Mouse (Mus musculus) embryonic fibroblast, embryonic 13.5 days (primary cell): ENCODE measurements around the gene Btnl9. TPM values are rescaled to one million over a fixed set of nuclear protein-coding genes. Genes with fewer than 3 reads are reported as not detected.
A peak's percentile ranks its signal among the peaks of the same experiment; 100 is the strongest.
"Not testable (repeated sequence)": the region's sequence is repeated elsewhere in the genome, so short reads cannot be mapped to it uniquely, and the experiment has no call there.

Source experiments
- H3K27ac ChIP-seq: 2 replicates; pipeline ENCODE4 v1.5.1; 2012; ENCODE audit warnings: low read length, control low read depth, inconsistent platforms; ENCODE audit not compliant: insufficient read depth
- H3K4me1 ChIP-seq: 2 replicates; pipeline ENCODE4 v1.6.1; 2011; ENCODE audit warnings: low read length; ENCODE audit not compliant: control insufficient read depth, insufficient read depth
- H3K4me3 ChIP-seq: 2 replicates; pipeline ENCODE4 v1.5.1; 2011; ENCODE audit warnings: mild to moderate bottlenecking, control low read depth, low read length; ENCODE audit not compliant: insufficient read depth
- CTCF ChIP-seq: IDR thresholded peaks from 2 replicates; pipeline ENCODE4 v1.5.1; 2011; ENCODE audit warnings: mild to moderate bottlenecking, control low read depth, low read length, moderate library complexity, borderline replicate concordance; ENCODE audit not compliant: insufficient read depth
- POLR2A ChIP-seq: IDR thresholded peaks from 2 replicates; pipeline ENCODE4 v1.6.1; 2011; ENCODE audit warnings: low read depth, mild to moderate bottlenecking, control low read depth, low read length, moderate library complexity
- polyA plus RNA-seq: library from polyadenylated mRNA; stranded (reverse); fragments of >200 nt; gene quantifications from 2 replicates; pipeline ENCODE4 v1.2.4, GENCODE M21; 2011; ENCODE audit warnings: low read depth; ENCODE audit not compliant: missing spikeins, insufficient read length

Gene Btnl9
- polyA plus RNA-seq, 1 experiment, result not detected

GRCm38 (mm10) chr11:49203129-49203768 is 16.3 kb upstream of the Btnl9 start, which contains the start of gene Zfp62:
Gene Zfp62, plus strand, starts transcription at chr11:49203292.
- Histone ChIP-seq H3K4me1 (peaks cover 4% of the 10 kb centered on the region), H3K27ac (peak within 1 kb of the TSS; percentile 95), H3K4me3 (peak within 1 kb of the TSS; percentile 72)
- TF ChIP-seq CTCF, result no peak
- TF ChIP-seq POLR2A, result peak; percentile 67

DNA sequence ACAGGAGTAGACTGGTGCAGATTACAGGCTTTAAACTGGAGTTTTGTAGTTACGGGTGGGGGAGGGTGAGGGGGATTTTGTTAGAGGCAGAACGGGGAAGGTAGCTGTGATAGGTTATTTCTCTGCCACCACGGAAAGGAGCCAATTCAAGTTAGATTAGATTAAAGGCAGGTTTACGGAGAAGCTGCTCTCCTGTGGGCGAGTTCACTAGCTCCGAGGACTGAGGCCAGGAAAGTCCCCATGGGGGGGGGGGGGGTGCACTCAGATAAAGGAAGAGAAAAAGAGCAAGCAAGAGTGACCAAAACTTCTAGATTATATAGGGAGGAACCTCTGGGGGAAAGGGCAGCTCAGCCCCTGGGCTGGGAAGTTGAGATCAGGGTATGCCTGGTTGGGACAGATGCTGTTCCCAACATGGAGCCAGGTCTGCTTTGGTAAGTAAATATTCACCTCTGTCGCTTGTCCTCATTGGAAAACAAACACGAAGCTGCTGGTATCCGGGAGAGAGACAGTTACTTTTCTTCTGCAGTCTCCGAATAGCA is 15.6 kb upstream of the Btnl9 start:
- H3K4me3 ChIP-seq, result peak overlapping the region; percentile 72
- peak overlapping the region; percentile 95 for H3K27ac ChIP-seq
- TF ChIP-seq POLR2A, result 0 out of 2 replicates have a peak, but pooled peaks have one; percentile 5
- TF ChIP-seq CTCF, result no peak
- H3K4me1 ChIP-seq, result peaks cover 4% of the 10 kb centered on the region

DNA sequence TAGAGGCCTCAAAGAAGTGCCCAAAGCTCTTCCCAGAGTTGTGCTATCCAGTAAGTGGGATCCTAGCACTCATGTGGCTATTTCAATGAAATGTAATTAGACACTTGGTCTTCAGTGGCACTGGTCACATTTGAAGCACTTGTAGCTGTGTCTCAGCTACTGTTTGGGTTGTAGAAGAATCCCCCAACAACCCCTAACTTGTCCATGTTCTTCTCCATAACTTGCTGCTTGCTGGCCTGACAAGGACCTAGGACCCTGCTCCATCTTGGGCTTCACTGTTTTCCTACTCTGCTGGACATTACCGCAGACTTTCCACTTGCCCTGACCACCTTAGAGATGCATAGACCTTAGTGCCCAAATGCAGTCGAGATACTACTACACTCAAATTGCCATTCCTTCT is 15.1 kb upstream of the Btnl9 start:
- TF ChIP-seq POLR2A (no peak), CTCF (no peak)
- Histone ChIP-seq H3K4me1 (peaks cover 4% of the 10 kb centered on the region), H3K27ac (peak overlapping the region; percentile 95; the same call in 1 of the 2 replicates), H3K4me3 (peak overlapping the region; percentile 72)

DNA sequence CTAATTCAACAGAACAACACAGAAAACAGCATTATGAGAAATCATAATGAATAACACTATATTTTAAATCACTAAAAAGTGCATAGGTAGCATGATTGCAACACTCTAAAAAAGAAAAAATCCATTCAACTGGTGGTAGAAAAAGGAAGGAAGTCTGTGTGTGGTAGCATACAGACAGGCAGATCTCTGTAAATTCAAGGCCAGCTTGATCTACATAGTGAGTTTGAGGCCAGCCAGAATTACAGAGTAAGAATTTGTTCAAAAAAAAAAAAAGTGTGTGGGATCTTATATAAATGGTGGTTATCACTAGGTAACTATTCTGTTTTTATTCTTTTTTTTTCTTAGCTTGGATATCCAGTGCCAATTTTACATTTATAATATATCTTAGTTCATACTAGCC is 14.2 kb upstream of the Btnl9 start:
- peaks cover 4% of the 10 kb centered on the region for H3K4me1 ChIP-seq
- TF ChIP-seq POLR2A (no peak), CTCF (no peak)
- no peak overlapping the region for H3K4me3 ChIP-seq
- no peak overlapping the region for H3K27ac ChIP-seq

GRCm38 (mm10) chr11:49200666-49201065 is 13.7 kb upstream of the Btnl9 start:
- TF ChIP-seq POLR2A, result no peak
- no peak for TF ChIP-seq CTCF
- no peak overlapping the region for H3K4me3 ChIP-seq
- no peak overlapping the region for H3K27ac ChIP-seq
- peaks cover 4% of the 10 kb centered on the region for H3K4me1 ChIP-seq

GRCm38 (mm10) chr11:49195819-49196322 is 8.9 kb upstream of the Btnl9 start:
- H3K4me3 ChIP-seq, result no peak overlapping the region
- no peak for TF ChIP-seq CTCF
- TF ChIP-seq POLR2A, result no peak
- no peak overlapping the region for H3K27ac ChIP-seq

GRCm38 (mm10) chr11:49194771-49195170 is 7.8 kb upstream of the Btnl9 start:
- H3K4me1 ChIP-seq, H3K4me3 ChIP-seq, H3K27ac ChIP-seq: not testable (repeated sequence)

More at GRCm38 (mm10) chr11:49195819-49196322, 8.9 kb upstream of the Btnl9 start:
- H3K4me1 ChIP-seq, result peaks cover 6% of the 10 kb centered on the region; the same call in 1 of the 2 replicates

- Histone ChIP-seq H3K4me3 (no peak overlapping the region), H3K27ac (peak overlapping the region; percentile 48; the same call in 1 of the 2 replicates), H3K4me1 (peaks cover 7% of the 10 kb centered on the region; the same call in 1 of the 2 replicates)
- TF ChIP-seq CTCF (no peak), POLR2A (no peak)
These were observed 4.1 kb upstream of the Btnl9 start for GRCm38 (mm10) chr11:49191083-49191482.

DNA sequence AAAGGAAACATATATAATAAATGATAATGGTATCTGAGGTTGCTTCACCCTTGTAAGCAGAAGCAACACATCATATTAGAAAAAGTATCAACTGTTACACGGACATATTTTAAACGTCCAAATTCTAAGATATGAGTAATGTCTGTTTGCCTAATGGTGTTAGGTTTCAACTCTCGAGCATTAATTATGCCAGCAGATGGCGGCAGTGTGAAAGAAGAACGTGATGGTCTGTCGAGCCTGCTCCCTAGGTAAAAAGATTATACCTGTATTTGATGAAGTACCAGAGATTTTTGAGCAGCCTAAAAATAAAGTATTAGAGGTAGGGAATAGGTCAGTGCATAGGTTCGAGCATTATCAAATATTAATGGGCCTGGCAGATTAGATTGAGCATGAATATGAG is 2.8 kb upstream of the Btnl9 start:
- TF ChIP-seq CTCF (no peak), POLR2A (no peak)
- Histone ChIP-seq H3K4me3 (no peak overlapping the region), H3K4me1 (peaks cover 7% of the 10 kb centered on the region; the same call in 1 of the 2 replicates), H3K27ac (no peak overlapping the region)

DNA sequence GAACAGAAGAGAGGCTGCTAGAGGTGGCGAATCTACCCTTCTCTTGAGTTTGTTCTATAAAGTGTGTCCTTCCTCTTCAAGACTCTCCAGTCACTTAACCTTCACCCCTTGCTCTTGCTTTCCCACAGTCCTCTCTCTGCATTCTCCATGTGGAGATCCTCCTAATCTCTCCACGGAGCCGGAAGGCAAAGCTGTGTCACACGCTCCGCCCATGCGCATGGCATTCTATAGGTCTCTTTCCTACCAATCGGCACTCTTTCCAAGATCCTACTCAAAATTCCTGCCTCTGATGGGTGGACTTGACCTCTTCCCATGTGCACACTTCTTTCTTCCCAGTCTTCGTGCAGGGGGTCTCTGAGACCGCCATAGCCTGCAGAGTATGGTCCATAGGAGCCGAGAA is 742 bp upstream of the Btnl9 start:
- TF ChIP-seq POLR2A (no peak), CTCF (no peak)
- Histone ChIP-seq H3K4me1 (peaks cover 3% of the 10 kb centered on the region; the same call in 1 of the 2 replicates), H3K27ac (no peak overlapping the region), H3K4me3 (no peak overlapping the region)
